Mouse (Mus musculus): ENCODE data around the gene H3f3b. TPM values are rescaled to one million over a fixed set of nuclear protein-coding genes. Genes with fewer than 3 reads are reported as not detected.

Gene H3f3b
- 498 and 591 TPM in 2 replicates for polyA plus RNA-seq (2015; fragmentation: Nextera tagmentation; extraction: Ambion mirVana)

GRCm38 (mm10) chr11:116027756-116028155 is at the start of gene H3f3b:
TSS of gene H3f3b (minus strand) at chr11:116027962.

GRCm38 (mm10) chr11:116030088-116030897 is 2.5 kb upstream of the H3f3b start, which contains the start of gene Unk:
TSS of gene Unk (plus strand) at chr11:116030322.

GRCm38 (mm10) chr11:116012262-116012947 is 15.4 kb downstream of the H3f3b start, which contains the start of gene Galk1:
TSS of gene Galk1 (minus strand) at chr11:116012719.

GRCm38 (mm10) chr11:115974309-115975082 is 53.3 kb downstream of the H3f3b start, which contains the start of gene Itgb4:
TSS of gene Itgb4 (plus strand) at chr11:115974709.

Other genes with a start within 250 kb of the H3f3b start
- 7.4 and 7.9 TPM in 2 replicates for gene Caskin2, start 214.3 kb downstream of the H3f3b start, polyA plus RNA-seq (2015; fragmentation: Nextera tagmentation; extraction: Ambion mirVana)
- gene Tsen54, start 213.2 kb downstream of the H3f3b start, polyA plus RNA-seq (2015; fragmentation: Nextera tagmentation; extraction: Ambion mirVana): 18.6 and 21.4 TPM in 2 replicates
- gene Llgl2, start 203.9 kb downstream of the H3f3b start, polyA plus RNA-seq (2015; fragmentation: Nextera tagmentation; extraction: Ambion mirVana): 13.0 and 14.3 TPM in 2 replicates
- 0.19 and 0.31 TPM in 2 replicates for gene Myo15b, start 169.6 kb downstream of the H3f3b start, polyA plus RNA-seq (2015; fragmentation: Nextera tagmentation; extraction: Ambion mirVana)
- gene Smim5, start 128.0 kb downstream of the H3f3b start, polyA plus RNA-seq (2015; fragmentation: Nextera tagmentation; extraction: Ambion mirVana): 35.1 and 36.7 TPM in 2 replicates
- gene Smim6, start 115.9 kb downstream of the H3f3b start, polyA plus RNA-seq (2015; fragmentation: Nextera tagmentation; extraction: Ambion mirVana): 0.64 and 0.80 TPM in 2 replicates
- 20.3 and 23.4 TPM in 2 replicates for gene Sap30bp, start 94.7 kb downstream of the H3f3b start, polyA plus RNA-seq (2015; fragmentation: Nextera tagmentation; extraction: Ambion mirVana)
- 5.2 and 5.6 TPM in 2 replicates for gene Recql5, start 94.5 kb downstream of the H3f3b start, polyA plus RNA-seq (2015; fragmentation: Nextera tagmentation; extraction: Ambion mirVana)
- 1.6 and 2.1 TPM in 2 replicates for gene Itgb4, start 53.3 kb downstream of the H3f3b start, polyA plus RNA-seq (2015; fragmentation: Nextera tagmentation; extraction: Ambion mirVana)
- gene Galk1, start 15.2 kb downstream of the H3f3b start, polyA plus RNA-seq (2015; fragmentation: Nextera tagmentation; extraction: Ambion mirVana): 51.1 and 63.1 TPM in 2 replicates
- 10.3 and 10.8 TPM in 2 replicates for gene Unk, start 2.4 kb upstream of the H3f3b start, polyA plus RNA-seq (2015; fragmentation: Nextera tagmentation; extraction: Ambion mirVana)
- 1.6 and 2.0 TPM in 2 replicates for gene Unc13d, start 50.0 kb upstream of the H3f3b start, polyA plus RNA-seq (2015; fragmentation: Nextera tagmentation; extraction: Ambion mirVana)
- 72.0 and 74.4 TPM in 2 replicates for gene Wbp2, start 59.0 kb upstream of the H3f3b start, polyA plus RNA-seq (2015; fragmentation: Nextera tagmentation; extraction: Ambion mirVana)
- 29.1 and 38.2 TPM in 2 replicates for gene Trim47, start 99.2 kb upstream of the H3f3b start, polyA plus RNA-seq (2015; fragmentation: Nextera tagmentation; extraction: Ambion mirVana)
- gene Trim65, start 103.2 kb upstream of the H3f3b start, polyA plus RNA-seq (2015; fragmentation: Nextera tagmentation; extraction: Ambion mirVana): 2.2 and 2.3 TPM in 2 replicates
- gene Mrpl38, start 110.9 kb upstream of the H3f3b start, polyA plus RNA-seq (2015; fragmentation: Nextera tagmentation; extraction: Ambion mirVana): 78.7 and 82.2 TPM in 2 replicates
- 8.8 TPM in 2 replicates for gene Fbf1, start 140.2 kb upstream of the H3f3b start, polyA plus RNA-seq (2015; fragmentation: Nextera tagmentation; extraction: Ambion mirVana)
- gene Ten1, start 170.9 kb upstream of the H3f3b start, polyA plus RNA-seq (2015; fragmentation: Nextera tagmentation; extraction: Ambion mirVana): 30.5 and 34.0 TPM in 2 replicates
- gene Acox1, start 171.1 kb upstream of the H3f3b start, polyA plus RNA-seq (2015; fragmentation: Nextera tagmentation; extraction: Ambion mirVana): 29.7 and 37.4 TPM in 2 replicates
- 0.46 and 1.4 TPM in 2 replicates for gene Evpl, start 210.1 kb upstream of the H3f3b start, polyA plus RNA-seq (2015; fragmentation: Nextera tagmentation; extraction: Ambion mirVana)
- gene Srp68, start 246.3 kb upstream of the H3f3b start, polyA plus RNA-seq (2015; fragmentation: Nextera tagmentation; extraction: Ambion mirVana): 70.8 and 73.0 TPM in 2 replicates

Data from skeletal muscle tissue, postnatal 0 days (tissue).